Mouse (Mus musculus): ENCODE data around the gene 4930412O13Rik.

Gene 4930412O13Rik

DNA sequence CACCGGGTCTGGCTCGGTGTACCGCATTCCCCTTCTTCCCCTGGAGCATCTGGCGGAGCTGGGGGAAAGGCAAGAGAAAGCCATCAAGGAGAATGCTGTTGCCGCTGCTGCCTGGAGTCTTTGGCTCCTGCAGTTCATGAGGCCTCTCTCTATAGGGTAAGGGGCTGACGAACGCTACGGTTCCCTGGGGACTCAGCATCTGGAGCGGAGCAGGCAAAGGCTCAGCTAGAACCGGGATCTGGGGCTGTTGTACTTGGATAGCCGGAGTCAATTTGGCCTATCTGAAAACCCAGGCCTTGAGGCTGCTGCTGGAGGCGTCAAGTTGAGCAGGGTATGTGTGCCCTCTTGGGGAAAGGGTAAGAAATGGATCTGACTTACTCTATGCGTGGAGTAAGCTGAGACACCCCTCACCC is 565 bp downstream of the 4930412O13Rik start:
- DNase-seq (ENCODE audit: low spot score) = no peak

DNA sequence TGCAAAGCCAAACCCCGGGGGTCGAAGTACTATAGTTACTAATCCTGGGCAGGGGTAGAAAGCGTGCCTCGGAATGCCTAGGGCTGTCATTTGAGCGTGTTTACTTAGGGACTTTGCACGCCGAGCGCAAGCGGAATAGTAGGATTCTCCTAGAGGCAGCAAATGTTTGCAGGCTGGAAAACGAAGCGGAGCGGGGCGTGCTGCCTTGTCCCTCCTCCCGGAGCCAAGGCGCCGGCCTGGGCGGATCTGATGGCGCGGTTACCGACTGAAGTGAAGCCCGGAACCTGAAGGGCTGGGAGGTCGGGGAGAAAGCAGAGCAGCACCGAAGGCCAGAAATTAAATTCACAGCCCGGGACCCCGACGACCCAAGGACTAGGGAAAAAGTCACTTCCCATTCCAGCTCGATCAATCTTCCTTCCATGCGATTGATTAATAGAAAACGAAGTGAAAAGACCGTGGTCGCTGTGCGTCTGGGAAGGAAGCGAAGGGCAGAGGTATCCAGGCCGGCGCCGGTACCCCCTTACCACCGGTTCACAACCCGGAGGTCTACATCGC is 1.4 kb downstream of the 4930412O13Rik start:
- no peak for DNase-seq (ENCODE audit: low spot score)

DNA sequence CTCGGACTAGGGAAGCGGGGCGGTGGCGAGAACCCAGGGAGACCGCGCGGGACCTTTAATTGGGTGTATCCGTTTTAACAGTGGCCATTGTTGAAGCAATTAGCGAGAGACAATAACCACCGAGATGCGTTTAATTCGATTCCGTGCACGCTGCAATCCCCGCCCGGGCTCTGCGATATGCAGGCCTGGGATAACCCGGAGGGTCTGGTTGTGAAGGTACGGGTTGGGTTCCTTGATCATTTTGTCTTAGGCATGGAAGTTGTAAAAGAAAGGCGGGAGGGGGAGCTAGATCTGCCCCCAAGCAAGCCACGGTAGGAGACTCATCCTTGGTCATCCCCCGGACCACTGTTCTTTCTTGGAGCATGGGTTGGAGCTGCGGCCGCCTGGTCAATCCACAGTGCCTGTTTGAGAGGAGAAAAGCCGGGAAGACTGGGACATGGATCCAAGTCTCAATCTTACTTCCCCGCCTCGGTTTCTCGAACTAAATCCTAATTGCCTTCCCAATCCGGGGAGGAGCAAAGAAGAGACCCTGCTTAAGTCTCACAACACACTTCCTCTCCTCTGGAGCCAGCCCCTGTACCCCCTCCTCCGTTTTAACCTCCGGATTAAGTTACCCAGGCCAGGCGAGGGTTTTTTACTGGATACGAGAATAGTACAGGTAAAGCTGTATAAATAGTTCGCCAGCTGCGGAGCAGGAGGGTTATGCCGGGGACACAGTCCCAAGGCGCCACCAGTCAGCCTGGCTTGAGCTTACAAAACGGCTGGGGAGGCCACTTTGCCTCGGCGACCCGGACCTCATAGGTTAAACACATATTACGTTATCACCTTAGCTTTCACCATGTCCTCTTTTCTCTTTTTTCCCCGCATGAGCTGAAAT is 2.1 kb downstream of the 4930412O13Rik start:
- DNase-seq (ENCODE audit: low spot score) = no peak

DNA sequence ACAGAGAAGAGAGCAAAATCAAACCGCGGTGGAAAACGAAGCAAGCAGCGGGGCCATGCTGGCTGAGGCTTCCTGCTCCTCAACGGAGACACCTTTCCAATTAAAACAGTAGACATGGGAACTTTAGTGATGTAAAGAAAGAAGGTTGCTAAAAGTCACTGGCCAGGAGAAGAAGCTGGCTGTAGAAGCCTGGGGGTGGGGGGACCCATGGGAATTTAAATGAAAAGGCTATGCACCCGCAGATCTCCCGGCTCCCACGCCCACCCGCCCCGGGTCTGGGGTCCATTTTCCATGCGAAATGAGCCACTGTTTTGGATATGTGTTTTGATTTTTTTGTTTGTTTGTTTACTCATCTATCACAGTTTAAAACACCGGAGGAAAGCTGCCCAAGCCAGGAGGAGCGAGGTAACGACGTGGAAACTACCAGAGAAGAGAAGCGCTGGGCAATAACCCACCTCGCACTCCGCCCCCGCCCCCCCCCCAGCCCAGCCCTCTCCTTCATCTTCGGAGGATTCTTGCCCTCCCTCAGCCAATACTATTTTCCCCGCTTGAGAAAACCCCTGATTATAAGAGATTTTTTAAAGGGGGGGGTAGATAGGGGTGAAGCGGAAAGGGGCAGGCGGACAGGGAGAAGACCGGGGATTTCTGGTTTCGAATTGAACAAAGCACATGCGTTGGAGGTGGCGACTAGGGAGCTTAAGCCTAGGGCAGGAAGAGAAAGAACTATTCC is 2.9 kb downstream of the 4930412O13Rik start:
- no peak for DNase-seq (ENCODE audit: low spot score)

DNA sequence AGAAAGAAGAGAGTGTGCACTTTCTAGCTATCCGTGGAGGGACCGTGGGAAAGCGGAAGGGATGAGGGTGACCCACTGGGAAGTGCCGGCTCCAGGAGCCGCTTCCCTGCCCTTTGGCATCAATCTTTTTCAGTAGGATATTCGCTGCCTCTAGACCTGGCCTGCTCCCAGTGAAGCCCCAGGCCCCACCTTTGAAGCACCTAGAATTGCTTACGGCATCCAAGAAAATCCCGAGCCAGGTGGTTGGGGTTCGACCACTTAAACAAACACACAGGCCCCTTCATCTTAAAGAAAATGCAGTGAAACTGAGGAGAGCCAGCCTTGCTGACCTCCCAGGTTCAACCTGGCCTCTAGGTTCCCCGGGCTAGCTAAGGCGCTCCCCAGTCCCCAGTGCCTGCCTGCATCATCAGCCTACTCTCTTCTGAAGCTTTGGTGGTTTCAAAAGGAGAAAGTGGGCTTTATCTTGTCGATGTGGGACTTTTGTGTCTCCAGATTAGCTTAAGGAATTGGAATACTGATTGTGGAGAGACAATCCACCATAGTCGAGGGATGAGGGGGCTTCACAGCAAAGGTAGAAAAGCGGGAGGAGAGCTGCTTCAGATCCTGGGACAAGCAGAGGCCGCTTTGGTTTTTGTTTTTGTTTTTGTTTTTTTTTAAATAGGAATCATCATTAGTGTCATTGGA is 3.6 kb downstream of the 4930412O13Rik start:
- DNase-seq (ENCODE audit: low spot score) = no peak

DNA sequence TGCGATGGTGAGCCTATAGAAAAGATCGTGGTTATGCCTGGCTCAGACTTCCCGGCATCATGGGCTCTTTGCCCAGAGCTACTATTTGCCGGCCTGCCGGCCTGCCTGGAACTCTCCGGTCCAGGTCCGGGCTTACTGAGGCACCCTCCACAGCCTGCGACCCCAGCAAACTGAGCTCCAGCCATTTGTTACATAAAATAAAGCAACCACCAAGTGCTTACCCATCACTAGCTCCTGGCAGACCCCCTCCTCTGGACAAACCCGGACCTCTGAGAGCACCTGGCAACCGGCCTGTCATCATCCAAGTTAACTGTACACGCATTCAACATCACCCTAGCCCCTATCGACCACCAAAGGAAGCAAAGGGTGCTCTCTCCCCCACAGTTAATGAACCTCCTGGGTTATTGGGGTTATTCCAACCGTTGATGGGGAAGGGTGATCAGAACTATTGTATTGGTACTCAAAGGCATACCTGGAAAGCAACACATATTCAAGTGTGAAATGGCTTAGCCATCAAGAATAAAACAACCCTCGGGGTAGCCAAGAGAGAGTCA is 4.2 kb downstream of the 4930412O13Rik start:
- no peak for DNase-seq (ENCODE audit: low spot score)

DNA sequence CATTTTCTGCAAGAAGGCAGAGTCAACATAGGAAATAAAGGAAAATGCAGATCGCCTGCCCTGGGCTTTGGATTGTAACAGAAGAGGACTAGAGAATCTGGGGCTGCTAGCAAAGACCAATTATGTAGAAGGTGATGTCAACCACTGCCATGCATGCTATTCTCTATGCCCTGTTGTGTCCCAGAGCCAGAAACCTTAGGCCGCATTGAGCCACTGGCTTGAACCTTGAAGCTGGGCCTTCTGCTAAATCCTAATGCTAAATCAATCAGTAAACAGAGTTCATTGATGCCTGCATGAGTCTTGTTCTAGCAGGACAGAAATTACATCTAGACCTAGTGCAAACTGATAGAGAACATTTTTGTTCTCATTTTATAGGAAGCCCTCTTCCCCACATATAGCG is 5.0 kb downstream of the 4930412O13Rik start:
- no peak for DNase-seq (ENCODE audit: low spot score)

DNA sequence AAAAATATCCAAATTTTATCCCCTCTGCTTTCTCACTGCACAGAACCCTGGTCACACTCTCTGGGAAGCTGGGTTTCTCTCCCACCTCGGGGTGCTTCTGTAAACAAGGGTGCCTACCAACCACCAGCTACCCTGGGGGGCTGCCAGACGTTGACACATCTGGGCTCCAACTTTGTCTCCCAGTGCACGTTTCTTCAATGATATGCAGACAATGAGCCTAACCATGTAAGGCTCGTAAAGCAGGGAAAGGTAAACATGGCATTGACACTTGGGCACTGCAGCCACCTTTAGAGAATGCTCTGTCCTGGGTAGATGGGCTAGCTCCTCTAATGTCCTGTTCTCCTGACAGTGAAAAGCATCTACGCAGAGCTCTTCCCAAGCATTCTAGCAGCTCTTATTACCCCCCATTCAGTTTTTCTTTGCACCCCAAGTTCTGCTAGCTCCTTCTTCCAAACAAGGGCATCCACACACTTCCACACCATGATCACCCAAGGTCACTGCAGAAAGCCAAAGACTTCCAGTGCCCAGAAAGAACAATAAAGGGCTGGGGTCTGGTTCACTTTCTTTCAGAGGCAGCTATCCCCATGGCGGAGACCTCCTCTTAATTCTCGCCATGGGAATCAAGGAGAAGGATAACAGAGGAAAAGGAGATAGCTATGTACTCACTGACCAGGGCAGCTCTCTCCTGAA is 6.0 kb downstream of the 4930412O13Rik start:
- DNase-seq (ENCODE audit: low spot score) = no peak

DNA sequence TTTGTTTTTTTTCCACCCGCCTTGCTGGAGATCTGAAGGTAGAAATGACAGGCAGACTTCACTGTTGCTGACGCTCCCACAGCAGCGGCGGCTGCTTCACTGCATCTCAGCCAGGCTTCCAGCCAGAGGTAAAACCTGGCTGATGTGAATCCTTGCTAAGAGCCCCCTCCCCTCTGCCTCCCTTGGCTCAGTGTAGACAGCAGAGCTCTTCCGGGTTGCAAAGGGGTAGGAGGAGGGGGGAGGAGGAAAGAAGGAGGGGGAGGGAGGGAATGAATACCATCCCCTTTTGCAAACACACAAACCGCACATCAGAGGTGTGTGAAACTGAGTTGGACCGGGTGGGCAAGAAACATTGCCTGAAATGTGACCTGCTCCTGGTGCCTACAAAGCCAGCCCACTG is 6.6 kb downstream of the 4930412O13Rik start:
- DNase-seq (ENCODE audit: low spot score) = no peak

DNA sequence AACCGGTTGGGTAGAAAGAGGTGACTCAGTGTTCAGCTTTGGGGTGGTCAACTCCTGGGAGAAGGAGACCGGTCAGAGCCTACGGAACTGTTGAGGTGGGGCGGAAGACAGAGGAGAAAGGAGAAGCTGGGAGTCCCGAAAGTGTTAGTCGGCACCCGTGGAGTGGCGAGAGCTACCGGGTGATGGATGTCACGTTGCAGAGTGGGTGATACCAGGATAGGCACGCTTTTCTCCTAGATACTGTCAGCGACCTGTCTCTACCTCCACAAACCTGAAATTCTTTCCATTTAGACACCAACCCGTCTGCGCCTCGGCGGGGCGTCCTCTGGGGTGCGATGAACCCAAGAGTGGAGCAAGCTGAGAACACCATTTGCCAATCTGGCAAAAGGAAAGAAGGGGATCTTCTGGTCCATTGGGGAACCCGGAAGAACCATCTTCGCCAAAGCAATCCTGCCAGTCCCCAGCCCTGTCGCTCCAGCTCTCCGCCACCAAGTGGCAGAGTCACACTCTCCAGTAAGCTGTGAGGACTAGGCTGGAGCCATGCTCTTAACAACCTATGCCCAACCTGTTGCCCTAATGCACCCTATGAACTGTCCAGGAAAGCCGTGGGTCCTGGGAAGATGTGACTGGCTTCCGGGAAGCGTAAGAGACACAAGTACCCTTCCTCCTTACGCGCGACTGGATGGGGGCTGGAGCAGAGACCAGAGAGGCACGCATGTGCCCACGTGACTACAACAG is 8.0 kb downstream of the 4930412O13Rik start, which contains the start of gene 9230102O04Rik:
Gene 9230102O04Rik (minus strand): TSS at position 628 of the 738 bp plus-strand sequence.
- DNase-seq (ENCODE audit: low spot score) = no peak

DNA sequence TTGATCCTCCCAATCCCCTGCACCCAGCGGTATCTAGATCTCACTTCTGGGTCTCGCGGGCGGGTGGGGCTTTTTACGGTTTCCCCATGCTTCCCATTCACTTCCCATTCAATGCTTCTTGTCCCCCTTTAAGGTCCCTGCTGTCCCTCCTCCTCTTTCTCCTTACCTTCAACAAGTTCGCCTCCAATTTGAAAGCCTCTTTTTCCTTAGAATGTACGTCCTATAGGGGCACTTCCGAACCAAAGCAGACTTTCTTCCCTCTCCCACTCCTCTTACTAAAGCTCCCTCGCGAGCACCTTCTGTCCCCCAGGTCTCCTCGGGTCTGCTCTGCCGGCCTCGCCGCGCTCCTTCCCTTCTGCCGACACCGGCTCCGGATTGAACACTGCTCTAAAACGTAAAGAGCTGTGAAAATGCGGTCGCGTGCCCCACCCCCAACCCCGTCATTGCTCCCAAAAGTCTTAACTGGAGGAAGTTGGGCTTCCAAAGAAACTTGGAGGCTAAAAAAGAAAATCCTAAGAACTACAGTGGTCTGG is 8.7 kb downstream of the 4930412O13Rik start, which contains the start of gene Gata3:
Gene Gata3 (minus strand): TSS at position 384 of the 533 bp plus-strand sequence.
- DNase-seq (ENCODE audit: low spot score) = no peak

DNA sequence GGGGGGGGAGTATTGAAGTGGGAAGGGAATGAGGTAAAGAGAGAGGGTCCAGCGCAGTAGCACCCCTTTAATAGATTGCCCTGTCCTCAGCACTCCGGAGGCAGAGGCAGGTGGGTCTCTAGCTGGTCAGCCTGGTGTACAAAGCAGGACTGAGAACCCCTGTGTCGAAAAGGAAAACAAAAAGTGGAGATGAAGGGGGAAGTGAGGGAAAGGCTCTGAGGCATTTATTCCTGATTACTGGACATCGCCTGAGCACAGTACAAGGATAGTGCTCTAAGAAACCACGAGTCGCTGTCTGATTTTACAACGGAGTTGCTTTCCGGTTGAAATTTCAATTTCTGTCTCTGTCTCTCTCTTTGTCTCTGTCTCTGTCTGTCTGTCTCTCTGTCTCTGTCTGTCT is 9.2 kb downstream of the 4930412O13Rik start:
- no peak for DNase-seq (ENCODE audit: low spot score)

DNA sequence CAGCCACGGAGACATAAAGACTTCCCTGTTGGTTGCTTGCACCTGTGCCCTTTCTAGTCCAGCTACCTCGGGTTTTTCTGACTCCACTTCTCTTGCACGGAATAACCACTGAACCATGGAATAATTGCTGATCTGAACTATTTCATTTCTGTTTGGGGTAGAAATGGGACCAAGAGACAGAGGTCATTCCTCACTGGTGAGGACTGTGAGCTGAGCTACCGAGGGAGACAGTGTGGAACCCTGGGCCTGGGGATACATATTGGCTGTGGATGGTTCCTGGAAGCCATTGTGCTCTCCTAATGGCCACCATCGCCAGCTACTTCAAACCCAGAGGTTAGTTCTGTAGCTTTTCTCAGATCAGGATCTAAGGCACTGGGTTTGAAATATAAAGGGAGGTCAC is 9.9 kb downstream of the 4930412O13Rik start:
- no peak for DNase-seq (ENCODE audit: low spot score)

DNA sequence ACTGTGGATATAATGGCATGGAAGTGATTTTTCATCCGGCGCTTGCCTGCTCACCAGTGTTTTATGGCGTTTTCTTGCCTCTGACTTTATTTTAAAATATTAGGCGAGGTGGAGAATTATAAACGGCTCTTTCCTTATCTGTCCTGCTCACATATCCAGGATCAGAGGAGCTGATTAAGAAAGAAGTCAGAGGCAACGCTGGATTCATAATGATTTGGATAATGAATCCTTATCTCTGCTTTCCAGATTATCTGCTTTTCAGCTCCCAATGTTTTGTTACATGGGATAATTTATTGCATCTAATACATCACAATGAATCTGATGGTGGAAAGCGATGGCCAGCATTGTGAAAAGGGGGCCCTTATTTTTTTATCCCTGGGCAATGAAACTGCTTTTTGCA is 11.5 kb downstream of the 4930412O13Rik start:
- no peak for DNase-seq (ENCODE audit: low spot score)

DNA sequence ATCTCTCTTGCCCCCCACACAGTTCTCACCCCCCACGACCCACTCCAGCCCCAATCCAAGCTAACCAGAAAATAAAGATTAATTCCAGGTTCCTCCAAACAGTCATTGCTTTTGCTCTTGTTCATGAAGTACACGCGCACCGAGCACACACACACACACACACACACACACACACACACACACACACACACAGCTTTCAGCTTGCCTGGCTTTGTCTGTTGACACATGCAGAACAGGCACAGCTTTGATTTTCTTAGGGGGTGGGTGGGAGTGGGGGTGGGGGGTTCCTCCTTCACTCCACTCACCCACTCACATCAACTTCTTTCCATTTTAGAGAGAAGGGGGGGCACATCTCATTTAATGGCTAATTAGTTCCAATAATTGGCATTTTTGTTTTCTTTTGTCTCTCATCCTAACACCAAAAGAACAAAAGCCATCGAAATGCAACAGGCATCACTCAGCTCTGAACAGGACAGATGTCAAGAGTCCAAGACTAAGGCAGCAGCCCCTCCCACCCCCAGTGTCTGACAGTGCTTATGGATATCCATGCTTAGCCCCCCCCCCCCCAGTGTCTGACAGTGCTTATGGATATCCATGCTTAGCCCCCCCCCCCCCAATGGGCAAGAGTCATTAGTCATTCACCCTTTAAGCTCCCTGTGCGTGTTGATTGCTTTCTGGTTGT is 12.4 kb downstream of the 4930412O13Rik start:
- DNase-seq (ENCODE audit: low spot score) = no peak

DNA sequence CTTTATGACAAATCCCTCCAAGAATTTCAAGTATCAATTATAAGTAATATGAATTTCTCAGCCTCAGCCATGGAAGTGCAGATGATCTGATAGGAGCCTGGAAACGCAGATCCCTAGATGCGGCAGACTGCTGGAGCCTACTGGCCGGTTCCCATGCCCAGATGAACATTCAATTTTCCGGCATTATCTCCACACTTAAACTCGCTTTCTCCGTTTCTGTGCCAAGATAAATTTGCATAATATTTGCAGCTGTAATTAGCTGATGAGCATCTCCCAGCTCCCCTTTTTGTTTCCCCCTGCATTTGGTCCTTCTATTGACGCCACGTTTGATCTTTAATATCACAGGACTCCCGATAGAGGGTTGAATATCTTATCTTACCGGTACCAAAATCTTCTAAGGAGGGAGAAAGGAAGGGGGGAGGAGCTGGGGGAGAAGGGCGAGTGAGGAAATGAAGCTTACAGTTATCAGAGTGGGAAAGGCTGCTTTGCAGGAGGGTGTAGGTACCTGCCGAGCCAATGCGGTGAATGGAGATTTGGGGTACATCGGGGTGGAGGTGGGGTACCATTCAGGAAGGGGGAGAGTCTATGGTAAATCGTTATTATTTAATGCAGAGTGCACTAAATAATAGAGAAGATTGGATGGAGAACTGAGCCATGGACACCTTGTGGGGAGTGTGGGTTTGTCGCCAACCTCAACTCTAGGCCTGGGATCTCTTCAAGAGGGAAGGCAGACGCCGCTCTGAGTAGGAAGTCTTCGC is 14.0 kb downstream of the 4930412O13Rik start:
- DNase-seq (ENCODE audit: low spot score) = no peak

DNA sequence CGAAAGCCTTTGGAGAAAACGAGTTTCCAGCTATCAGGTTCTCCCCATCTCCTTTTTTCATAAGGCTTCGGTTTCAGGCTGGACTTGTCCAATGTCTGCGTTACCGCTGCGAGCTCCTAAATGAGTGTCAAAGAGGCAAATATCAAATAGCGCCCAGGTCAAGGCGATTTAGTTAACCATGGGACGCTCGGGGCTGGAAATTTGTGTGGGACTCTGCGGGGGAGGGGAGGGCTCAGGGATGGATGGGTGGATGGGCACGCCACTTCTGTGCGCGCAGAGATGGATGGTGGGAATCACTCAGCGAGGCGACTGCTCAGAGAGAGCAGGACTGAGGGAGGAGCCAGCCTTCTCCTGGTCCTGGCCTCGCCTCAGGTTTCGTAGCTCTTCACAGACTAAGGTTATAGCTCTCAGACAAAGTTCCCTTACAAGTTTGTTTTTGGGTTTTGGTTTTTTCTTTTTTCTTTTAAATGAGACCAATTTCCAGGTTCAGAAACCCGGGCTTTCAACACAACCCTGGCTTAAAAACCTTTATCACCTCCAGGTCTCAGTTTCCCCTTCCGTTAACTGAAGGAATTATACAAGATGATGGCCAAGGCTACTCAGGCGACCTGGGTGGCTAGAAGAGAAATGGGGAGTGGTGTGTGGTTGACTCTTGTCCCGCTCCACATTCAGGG is 15.2 kb downstream of the 4930412O13Rik start:
- DNase-seq (ENCODE audit: low spot score) = no peak

DNA sequence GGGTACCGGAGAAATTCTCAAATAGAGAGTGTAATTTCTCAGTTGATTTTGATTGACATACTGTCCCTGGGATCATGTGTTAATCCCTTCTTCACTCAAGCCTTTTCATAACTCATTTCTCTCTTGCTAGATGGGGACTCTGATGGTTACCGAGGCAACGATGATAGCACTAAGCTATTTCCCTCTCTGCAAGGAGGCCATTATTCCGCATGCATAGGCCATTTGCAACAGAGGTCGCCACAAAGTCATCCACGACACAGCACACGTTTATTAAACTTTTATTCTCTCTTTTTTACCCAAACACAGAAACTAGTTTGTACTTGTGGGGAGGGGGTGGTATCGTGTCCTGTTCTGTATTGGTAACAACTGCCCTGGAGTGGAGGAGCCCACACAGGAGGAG is 16.8 kb downstream of the 4930412O13Rik start:
- no peak for DNase-seq (ENCODE audit: low spot score)
